Mouse (Mus musculus): ENCODE results near the gene Olfr417.
"Not testable (repeated sequence)": the region's sequence is repeated elsewhere in the genome, so short reads cannot be mapped to it uniquely, and the experiment has no call there.

Gene Olfr417

GRCm38 (mm10) chr1:174364882-174365451 lies at the start of gene Olfr417:
Gene Olfr417 (plus strand): TSS chr1:174365122.
- DNase-seq (ENCODE audit: low read depth, low spot score) = no peak

DNA sequence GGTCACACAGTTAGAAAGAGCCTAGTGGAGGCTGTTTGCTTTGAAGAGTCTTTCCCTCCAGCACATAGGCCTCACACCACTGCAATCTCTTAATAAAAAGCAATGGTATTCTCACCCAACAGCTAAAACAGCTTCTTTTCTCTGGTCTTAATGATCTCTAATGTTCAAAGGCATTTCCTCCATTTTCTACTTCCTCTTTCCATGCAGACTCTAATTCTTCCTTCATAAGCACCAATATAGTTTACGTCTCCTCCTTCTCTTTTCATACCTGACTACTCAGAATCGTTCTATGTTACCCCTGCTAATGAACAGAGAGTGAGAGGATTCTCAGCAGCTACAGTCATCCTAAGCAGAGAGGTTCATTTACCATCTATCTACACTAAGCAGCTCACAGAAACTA lies 47.6 kb upstream of the Olfr417 start:
- DNase-seq (ENCODE audit: low read depth, low spot score) = no peak

GRCm38 (mm10) chr1:174330218-174330617 lies 34.7 kb upstream of the Olfr417 start, which contains the start of gene Mptx1:
Gene Mptx1 (plus strand): TSS chr1:174330518.
- DNase-seq (ENCODE audit: low read depth, low spot score) = no peak

- DNase-seq (ENCODE audit: low read depth, low spot score) = not testable (repeated sequence)
Observed at GRCm38 (mm10) chr1:174353636-174354035, 11.3 kb upstream of the Olfr417 start.

- DNase-seq (ENCODE audit: low read depth, low spot score) = no peak
Observed at GRCm38 (mm10) chr1:174354640-174355039, 10.3 kb upstream of the Olfr417 start.

GRCm38 (mm10) chr1:174373799-174374198 lies 8.9 kb downstream of the Olfr417 start:
- no peak for DNase-seq (ENCODE audit: low read depth, low spot score)

- DNase-seq (ENCODE audit: low read depth, low spot score) = no peak
Observed at GRCm38 (mm10) chr1:174390746-174391145, 25.8 kb downstream of the Olfr417 start, which contains the start of gene Olfr248. Gene Olfr248 (plus strand): TSS chr1:174391046.

GRCm38 (mm10) chr1:174422959-174423358 lies 58.0 kb downstream of the Olfr417 start:
- DNase-seq (ENCODE audit: low read depth, low spot score) = no peak

- DNase-seq (ENCODE audit: low read depth, low spot score) = no peak
Observed at GRCm38 (mm10) chr1:174423764-174424163, 58.8 kb downstream of the Olfr417 start, which contains the start of gene Olfr414. Gene Olfr414 (plus strand): TSS chr1:174424064.
